Mouse (Mus musculus) hematopoietic multipotent progenitor cell, adult 10-12 weeks (in vitro differentiated cells): ENCODE data around the gene Rbfox1. TPM values are rescaled to one million over a fixed set of nuclear protein-coding genes. Genes with fewer than 3 reads are reported as not detected.

ENCODE experiments used
- polyA plus RNA-seq: library from polyadenylated mRNA; stranded (reverse); fragments of >175 nt; gene quantifications from 2 replicates; pipeline ENCODE4 v1.2.3, GENCODE M21; 2012; ENCODE audit warnings: low replicate concordance

Rbfox1 gene
- polyA plus RNA-seq: 0.12 and 0.13 TPM in 2 replicates

DNA sequence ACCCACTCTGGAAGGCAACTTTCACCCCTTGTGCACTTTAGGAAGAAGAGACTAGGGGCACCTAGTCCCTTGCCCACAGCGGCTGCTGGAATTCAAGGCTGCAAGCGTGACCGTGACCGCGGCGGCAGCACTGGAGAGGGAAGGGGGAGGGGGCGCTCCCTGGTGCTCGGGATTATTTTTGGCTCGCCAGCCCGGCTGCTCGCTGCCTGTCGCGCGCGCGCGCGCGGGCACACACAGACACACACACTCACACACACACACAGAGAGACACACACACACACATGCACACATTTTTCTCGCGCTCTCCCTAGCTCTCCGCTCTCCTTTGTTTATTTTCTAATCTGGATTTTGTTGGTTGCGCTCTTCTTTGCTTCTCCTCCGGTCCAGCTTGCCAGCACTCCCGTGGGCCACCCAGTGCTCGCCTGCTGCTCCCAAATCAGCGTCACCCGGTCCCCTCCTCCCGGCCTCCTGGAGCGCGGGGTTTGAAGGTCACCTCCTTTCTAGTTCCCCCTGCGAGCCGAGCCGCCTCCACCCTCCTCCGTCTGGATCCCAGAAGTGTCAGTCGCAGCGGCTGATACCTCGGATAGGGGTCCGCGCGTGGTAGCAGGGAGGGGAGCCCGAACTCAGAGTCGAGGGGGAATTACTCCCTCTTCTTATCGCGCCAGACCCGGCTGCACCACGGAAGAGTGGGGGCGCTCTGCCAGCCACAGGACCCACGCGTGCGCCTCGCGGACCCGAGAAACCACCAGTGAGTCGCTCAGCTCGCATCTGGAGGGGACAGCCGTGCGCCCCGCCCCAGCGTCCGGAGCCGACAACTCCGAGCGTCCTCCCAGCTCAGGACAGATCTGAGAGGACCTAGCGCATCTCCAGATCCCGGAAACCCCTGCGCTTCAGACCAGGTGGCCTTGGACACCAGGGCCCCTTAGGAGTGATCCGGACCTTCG is at the start of gene Rbfox1:
TSS of gene Rbfox1 (plus strand) at position 610 of the 944 bp plus-strand sequence.

